Mouse (Mus musculus) ES-E14 (cell line): ENCODE measurements around the gene Zfp420. TPM values are rescaled to one million over a fixed set of nuclear protein-coding genes. Genes with fewer than 3 reads are reported as not detected.

Experiments
- DNase-seq: peaks from one replicate; pipeline ENCODE4 v3.0.0-alpha.2; 2013; ENCODE audit warnings: low read depth, low spot score
- H3K27ac ChIP-seq: 2 replicates; pipeline ENCODE4 v1.5.1; 2012; ENCODE audit warnings: low read depth, mild to moderate bottlenecking, low read length, moderate library complexity, mixed read lengths; ENCODE audit not compliant: poor library complexity, insufficient read depth, severe bottlenecking
- H3K36me3 ChIP-seq: 2 replicates; pipeline ENCODE4 v1.6.1; 2012; ENCODE audit warnings: mild to moderate bottlenecking, low read length, moderate library complexity, mixed read lengths; ENCODE audit not compliant: control insufficient read depth, poor library complexity, insufficient read depth, severe bottlenecking
- H3K4me1 ChIP-seq, 2 experiments: fragments of 150-350 bp in 1 of 2; sonication (generic) in 1 of 2; 2 replicates each; pipeline ENCODE4 v1.6.1; 2012; ENCODE audit warnings: low read length in 2 of 2, mild to moderate bottlenecking in 1 of 2, mixed read lengths in 1 of 2; ENCODE audit not compliant: control insufficient read depth in 2 of 2, insufficient read depth in 2 of 2, poor library complexity in 1 of 2
- H3K4me3 ChIP-seq, 2 experiments: fragments of 150-350 bp in 1 of 2; sonication (generic) in 1 of 2; 2 replicates each; pipeline ENCODE4 v1.5.1; 2012; ENCODE audit warnings: low read length in 2 of 2, low read depth in 1 of 2, mild to moderate bottlenecking in 1 of 2, mixed read lengths in 1 of 2; ENCODE audit not compliant: insufficient read depth in 1 of 2, poor library complexity in 1 of 2, severe bottlenecking in 1 of 2
- H3K9ac ChIP-seq: 2 replicates; pipeline ENCODE4 v1.6.1; 2012; ENCODE audit warnings: low read depth, mild to moderate bottlenecking, low read length, mixed read lengths; ENCODE audit not compliant: poor library complexity, insufficient read depth, severe bottlenecking
- H3K9me3 ChIP-seq: fragments of 150-350 bp; sonication (generic); 2 replicates; pipeline ENCODE4 v1.6.1; 2012; ENCODE audit warnings: low read depth, mild to moderate bottlenecking, low read length; ENCODE audit not compliant: control insufficient read depth, insufficient read depth
- CHD2 ChIP-seq: IDR thresholded peaks from 2 replicates; pipeline ENCODE4 v1.6.1; 2014; ENCODE audit warnings: mild to moderate bottlenecking, low read depth, low read length, inconsistent platforms
- HCFC1 ChIP-seq: IDR thresholded peaks from 2 replicates; pipeline ENCODE4 v1.6.1; 2012; ENCODE audit warnings: low read length, inconsistent platforms, borderline replicate concordance; ENCODE audit not compliant: insufficient read depth
- MAFK ChIP-seq: IDR thresholded peaks from 2 replicates; pipeline ENCODE4 v1.6.1; 2014; ENCODE audit warnings: mild to moderate bottlenecking, low read depth, low read length, inconsistent platforms; ENCODE audit not compliant: insufficient read depth
- ZC3H11A ChIP-seq: IDR thresholded peaks from 2 replicates; pipeline ENCODE4 v1.6.1; 2012; ENCODE audit warnings: low read depth, mild to moderate bottlenecking, inconsistent platforms, low read length, borderline replicate concordance
- ZNF384 ChIP-seq: IDR thresholded peaks from 2 replicates; pipeline ENCODE4 v1.6.1; 2012; ENCODE audit warnings: low read depth, low read length, inconsistent platforms
- in situ Hi-C, 2 experiments: fragments of 600-800 bp; cut with MboI; formaldehyde crosslinking; loops; one replicate each; pipeline ENCODE4 v1.15.1; 2025; ENCODE audit warnings: low sequenced_read_pairs in 2 of 2, inconsistent platforms in 1 of 2; ENCODE audit not compliant: unreplicated experiment in 2 of 2
- total RNA-seq: library from RNA; depleted of rRNA; stranded (reverse); fragments of 300-350 nt; gene quantifications from 2 replicates; pipeline ENCODE4 v1.2.3, GENCODE M21; 2012

Zfp420 gene
- total RNA-seq, 1 experiment: 5.6 TPM

GRCm38 (mm10) chr7:29880056-29880455, 20.3 kb downstream of the Zfp420 start:
- peak overlapping the region in 1 of 2 experiments; percentile 12; a peak in 2 of 4 replicates for H3K4me3 ChIP-seq
- in situ Hi-C loops: no loop called here
- peaks cover 4 to 5% of the 10 kb centered on the region in 2 experiments; a peak in 1 of 4 replicates for H3K4me1 ChIP-seq
- no peak for DNase-seq
- no peak overlapping the region for H3K27ac ChIP-seq
- TF ChIP-seq MAFK (no peak), ZNF384 (no peak), ZC3H11A (no peak), CHD2 (no peak), HCFC1 (no peak)
- no peak overlapping the region for H3K9ac ChIP-seq
- peaks cover 8% of the 10 kb centered on the region; the same call in 1 of the 2 replicates for H3K36me3 ChIP-seq
- peaks cover 13% of the 10 kb centered on the region for H3K9me3 ChIP-seq

GRCm38 (mm10) chr7:29880916-29881315, 21.1 kb downstream of the Zfp420 start:
- TF ChIP-seq ZNF384 (no peak), CHD2 (no peak), ZC3H11A (no peak), HCFC1 (no peak), MAFK (no peak)
- H3K36me3 ChIP-seq: peaks cover 5% of the 10 kb centered on the region; the same call in 1 of the 2 replicates
- H3K4me1 ChIP-seq: peaks cover 4 to 5% of the 10 kb centered on the region in 2 experiments; a peak in 1 of 4 replicates
- H3K9ac ChIP-seq: no peak overlapping the region
- H3K27ac ChIP-seq: no peak overlapping the region; the same call in 1 of the 2 replicates
- in situ Hi-C loops: no loop called here
- H3K4me3 ChIP-seq: no peak overlapping the region
- DNase-seq: no peak
- peaks cover 15% of the 10 kb centered on the region for H3K9me3 ChIP-seq

DNA sequence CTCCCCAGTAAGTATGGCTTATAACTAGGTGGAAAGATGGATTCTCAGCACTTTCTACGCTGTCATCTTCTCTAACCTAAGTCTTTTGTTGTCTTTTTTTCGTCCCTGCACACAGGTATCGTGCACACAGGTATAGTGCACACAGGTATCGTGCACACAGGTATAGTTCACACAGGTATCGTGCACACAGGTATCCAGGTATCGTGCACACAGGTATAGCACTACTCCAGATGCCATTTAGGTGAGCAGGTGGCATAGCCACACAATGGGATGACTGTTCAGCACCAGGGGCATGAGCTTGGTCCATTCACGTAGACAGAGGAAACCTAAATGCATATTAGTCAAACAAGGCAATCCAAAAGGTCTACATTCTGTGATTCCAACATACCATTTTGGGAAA, 30.7 kb downstream of the Zfp420 start:
- Histone ChIP-seq H3K9ac (no peak overlapping the region), H3K36me3 (peaks cover 20% of the 10 kb centered on the region), H3K4me1 (no peaks in the 10 kb centered on the region), H3K4me3 (no peak overlapping the region), H3K9me3 (peaks cover 8% of the 10 kb centered on the region), H3K27ac (no peak overlapping the region)
- in situ Hi-C loops: no loop called here
- DNase-seq: no peak
- TF ChIP-seq CHD2 (no peak), MAFK (no peak), ZC3H11A (no peak), HCFC1 (no peak), ZNF384 (no peak)

- H3K9ac ChIP-seq: no peak overlapping the region
- no peaks in the 10 kb centered on the region for H3K9me3 ChIP-seq
- no peak overlapping the region for H3K27ac ChIP-seq
- DNase-seq: no peak
- TF ChIP-seq MAFK: no peak
- TF ChIP-seq ZNF384: no peak
- TF ChIP-seq CHD2: no peak
- no peak for TF ChIP-seq ZC3H11A
- TF ChIP-seq HCFC1: no peak
- no peak overlapping the region for H3K4me3 ChIP-seq
- peaks cover 25% of the 10 kb centered on the region for H3K36me3 ChIP-seq
- H3K4me1 ChIP-seq: no peaks in the 10 kb centered on the region
- in situ Hi-C loops: no loop called here
Measured at GRCm38 (mm10) chr7:29892756-29893155, 33.0 kb downstream of the Zfp420 start.

GRCm38 (mm10) chr7:29898351-29898750, 38.6 kb downstream of the Zfp420 start:
- Histone ChIP-seq H3K27ac (no peak overlapping the region), H3K36me3 (peaks cover 31% of the 10 kb centered on the region), H3K4me3 (no peak overlapping the region), H3K9ac (no peak overlapping the region), H3K4me1 (no peaks in the 10 kb centered on the region), H3K9me3 (no peaks in the 10 kb centered on the region)
- DNase-seq: no peak
- in situ Hi-C loops: no loop called here
- no peak for TF ChIP-seq CHD2
- TF ChIP-seq MAFK: no peak
- no peak for TF ChIP-seq ZNF384
- no peak for TF ChIP-seq ZC3H11A
- no peak for TF ChIP-seq HCFC1
